Mouse (Mus musculus): ENCODE data around the gene Gstm2.
"Not testable (repeated sequence)": the region's sequence is repeated elsewhere in the genome, so short reads cannot be mapped to it uniquely, and the experiment has no call there.

The Gstm2 gene

DNA sequence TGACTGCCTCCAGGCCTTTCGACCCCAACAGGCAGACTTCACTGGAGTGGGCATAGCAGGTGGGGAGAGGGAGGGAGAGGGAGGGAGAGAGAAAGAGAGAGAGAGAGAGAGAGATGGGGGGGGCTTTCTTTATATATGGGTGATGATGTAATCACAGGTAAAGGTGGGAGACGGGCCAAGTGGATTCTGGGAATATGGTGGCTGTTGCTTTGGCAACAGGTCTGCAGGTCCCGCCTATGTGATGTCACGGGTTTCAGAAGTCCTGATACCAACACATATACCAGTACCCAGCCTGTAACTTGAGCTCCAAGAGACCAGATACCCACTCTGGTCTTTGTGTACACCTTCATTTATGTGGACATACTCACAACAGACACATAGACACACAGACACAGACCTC is 10.3 kb upstream of the Gstm2 start:
- DNase-seq (ENCODE audit: low read depth): no peak

DNA sequence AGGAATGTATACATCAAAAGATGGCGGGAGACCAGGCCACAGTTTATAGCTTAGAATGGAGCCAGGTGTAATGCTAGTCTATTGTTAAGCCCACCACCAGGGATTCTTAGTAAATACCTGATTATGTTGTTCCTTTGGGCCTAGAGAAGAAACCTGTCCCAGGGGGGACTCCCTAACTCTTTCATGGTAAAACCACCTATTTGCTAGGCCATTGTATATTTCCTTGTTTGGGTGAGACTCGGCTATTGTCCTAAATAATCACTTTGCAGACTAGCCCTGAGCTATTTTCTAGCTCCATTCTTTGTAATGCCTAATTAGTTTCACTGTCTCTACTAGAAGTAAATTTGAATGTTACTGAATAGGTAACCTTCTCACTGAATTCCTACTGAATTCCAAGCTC is 9.7 kb upstream of the Gstm2 start:
- DNase-seq (ENCODE audit: low read depth): not testable (repeated sequence)

DNA sequence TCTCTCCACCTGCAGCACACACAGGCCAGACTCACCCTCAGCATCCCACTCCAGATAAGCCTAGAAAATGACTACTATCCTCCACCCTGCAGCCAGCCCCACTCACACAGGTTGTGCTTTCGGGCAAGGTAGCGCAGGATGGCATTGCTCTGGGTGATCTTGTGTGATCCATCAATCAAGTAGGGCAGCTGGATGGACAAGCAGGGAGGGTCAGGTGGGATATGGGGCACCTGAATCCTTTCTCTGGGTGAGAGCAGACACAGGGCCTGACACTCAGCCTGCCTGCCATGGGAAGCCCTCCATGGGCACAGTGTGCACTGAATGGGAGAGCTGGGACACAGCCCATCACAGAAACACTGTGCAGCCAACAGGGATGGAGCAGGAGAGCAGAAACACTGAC is 1.1 kb downstream of the Gstm2 start:
- not testable (repeated sequence) for DNase-seq (ENCODE audit: low read depth)

DNA sequence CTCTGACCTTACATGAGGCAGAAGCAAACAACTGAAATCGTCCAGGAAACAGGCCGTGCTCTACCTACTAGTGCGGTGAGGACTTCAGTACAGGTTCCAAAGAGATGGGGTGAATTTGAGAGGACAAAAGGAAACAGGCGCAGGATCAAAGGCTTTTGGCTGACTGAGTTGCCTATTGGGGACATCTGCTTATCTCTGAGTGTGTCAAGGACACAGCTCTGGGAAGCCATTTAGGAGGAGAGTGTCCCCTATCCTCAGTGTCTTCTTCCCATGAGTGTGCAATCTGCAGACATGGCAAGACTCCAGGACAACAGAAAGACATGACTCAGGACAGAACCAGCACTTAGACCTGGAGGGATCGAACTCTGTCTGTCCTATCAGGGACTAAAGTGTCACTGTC is 1.8 kb downstream of the Gstm2 start:
- DNase-seq (ENCODE audit: low read depth): no peak

DNA sequence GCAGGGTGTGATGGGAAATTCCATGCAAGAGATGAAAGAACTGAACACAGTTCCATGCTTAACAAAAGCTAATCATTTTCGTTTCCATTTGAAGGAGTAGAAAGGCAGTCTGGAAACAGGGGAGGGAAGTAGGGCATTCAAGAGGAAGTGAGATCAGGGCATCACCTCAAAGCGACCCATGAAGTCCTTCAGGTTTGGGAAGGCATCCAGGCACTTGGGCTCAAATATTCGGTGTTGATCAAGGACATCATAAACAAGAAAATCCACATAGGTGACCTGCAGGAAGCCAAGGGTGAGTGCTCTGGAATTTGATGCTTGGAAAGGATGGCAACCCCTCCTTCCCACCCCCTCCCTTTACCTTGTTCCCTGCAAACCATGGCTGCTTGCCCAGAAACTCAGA is 2.5 kb downstream of the Gstm2 start:
- no peak for DNase-seq (ENCODE audit: low read depth)

DNA sequence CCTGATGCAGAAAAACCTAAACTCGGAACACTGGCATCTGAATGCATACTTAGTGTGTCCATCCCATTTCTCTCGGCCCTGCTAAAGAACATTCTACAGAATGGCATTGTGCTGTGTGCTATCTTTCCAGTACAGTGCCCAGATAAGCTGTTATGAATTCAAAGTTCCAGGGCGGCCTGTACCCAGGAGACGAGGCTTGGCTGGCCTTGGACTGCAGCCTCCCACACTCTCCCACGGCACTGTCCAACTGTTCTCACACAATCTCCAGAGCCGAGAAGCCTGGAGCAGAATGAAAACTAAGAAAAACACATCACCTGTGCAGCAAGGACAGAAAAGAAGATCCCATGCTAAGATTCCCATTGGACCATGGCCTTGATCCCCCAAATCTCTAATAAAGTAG is 3.5 kb downstream of the Gstm2 start:
- DNase-seq (ENCODE audit: low read depth): no peak

DNA sequence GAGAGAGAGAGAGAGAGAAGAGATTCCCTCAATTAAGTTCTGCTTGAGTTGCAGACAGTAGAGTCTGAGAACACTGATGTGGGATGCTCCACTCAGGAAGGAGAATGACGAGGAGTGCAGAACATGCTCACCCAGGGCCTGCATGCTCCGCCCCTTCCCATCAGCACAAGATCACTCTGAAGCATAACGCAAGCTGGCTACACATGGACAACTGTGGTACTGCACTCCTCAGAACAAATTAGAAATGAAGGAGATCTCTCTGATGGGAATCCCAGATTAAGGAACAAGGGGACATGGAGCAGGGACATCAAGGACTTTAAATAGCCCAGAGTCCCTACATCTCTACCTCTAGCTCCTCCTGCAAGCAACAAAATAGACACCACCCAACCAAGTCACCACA is 5.0 kb downstream of the Gstm2 start:
- no peak for DNase-seq (ENCODE audit: low read depth)

DNA sequence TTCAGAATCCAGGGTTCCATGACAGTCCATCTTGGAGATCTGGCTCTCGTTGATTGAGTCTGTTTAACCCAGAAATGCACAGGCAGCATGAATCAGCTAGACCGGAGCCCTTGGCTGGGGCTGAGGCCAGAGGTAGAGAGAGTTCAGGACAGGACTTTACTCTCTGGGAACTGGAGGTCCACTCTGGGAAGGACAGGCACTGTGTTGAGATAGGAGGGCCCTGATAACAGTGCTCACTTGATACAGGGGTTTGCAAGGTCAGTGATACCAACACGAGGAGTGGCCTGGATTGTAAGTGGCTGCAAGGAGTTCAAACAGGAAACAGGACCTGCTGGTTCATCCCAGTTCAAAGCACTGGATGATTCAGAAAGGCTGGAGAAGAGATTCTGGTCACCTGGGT is 8.6 kb downstream of the Gstm2 start:
- DNase-seq (ENCODE audit: low read depth): no peak

DNA sequence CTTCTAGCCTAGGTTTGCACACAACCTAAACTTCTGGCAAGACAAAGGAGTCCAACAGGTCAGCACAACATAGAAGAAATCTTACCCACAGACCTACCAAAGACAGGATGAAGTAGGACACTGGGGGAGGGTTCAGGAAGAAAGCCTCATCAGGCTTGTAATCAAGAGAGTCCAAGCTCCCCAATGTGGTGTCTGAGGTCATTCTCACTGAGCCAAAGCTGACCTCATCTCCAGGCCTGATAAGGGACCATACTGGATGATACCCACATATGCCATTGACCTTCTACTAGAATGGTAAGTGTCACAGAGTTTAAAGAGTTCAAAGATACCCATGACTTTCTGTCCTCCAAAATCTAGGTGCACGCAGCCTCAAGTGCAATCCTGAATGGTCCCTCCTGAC is 12.0 kb downstream of the Gstm2 start:
- DNase-seq (ENCODE audit: low read depth): no peak

DNA sequence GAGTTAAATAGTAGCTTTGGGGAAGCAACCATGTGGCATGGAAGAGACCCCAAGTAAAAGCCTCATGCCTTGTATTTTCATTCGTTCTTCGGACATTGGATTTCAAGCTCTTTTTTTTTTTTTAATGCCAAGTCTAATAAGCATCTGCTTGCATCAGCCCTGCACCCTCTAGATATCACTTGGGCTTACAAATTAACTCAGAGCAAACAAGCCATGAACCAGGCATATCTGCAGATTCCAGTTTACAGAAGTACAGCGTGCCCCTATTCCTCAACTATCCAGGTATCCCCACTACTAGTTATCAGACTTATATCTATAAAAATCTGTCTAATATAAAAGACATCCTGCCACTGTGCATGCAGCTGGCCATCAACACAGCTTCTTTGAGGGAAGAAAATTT is 14.2 kb downstream of the Gstm2 start:
- no peak for DNase-seq (ENCODE audit: low read depth)

DNA sequence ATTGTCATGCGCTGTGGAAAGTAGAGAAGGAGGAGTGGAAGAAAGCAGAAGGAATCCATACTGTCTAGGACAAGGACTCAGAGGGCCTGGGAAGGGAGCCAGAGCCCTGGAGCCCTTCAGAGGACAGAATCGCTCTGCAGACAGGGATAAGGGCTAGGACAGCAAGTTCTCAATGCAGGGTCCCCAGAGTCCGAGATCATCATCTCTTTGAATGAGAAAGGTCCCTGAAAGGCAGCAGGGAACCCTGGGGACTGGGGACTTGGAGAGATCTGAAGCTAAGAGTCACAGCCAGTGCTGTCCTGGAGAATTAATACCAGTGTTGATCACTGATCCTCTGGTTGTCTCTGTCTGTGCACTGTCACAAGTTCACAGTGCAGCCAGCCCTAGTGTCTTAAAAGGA is 15.2 kb downstream of the Gstm2 start:
- not testable (repeated sequence) for DNase-seq (ENCODE audit: low read depth)

DNA sequence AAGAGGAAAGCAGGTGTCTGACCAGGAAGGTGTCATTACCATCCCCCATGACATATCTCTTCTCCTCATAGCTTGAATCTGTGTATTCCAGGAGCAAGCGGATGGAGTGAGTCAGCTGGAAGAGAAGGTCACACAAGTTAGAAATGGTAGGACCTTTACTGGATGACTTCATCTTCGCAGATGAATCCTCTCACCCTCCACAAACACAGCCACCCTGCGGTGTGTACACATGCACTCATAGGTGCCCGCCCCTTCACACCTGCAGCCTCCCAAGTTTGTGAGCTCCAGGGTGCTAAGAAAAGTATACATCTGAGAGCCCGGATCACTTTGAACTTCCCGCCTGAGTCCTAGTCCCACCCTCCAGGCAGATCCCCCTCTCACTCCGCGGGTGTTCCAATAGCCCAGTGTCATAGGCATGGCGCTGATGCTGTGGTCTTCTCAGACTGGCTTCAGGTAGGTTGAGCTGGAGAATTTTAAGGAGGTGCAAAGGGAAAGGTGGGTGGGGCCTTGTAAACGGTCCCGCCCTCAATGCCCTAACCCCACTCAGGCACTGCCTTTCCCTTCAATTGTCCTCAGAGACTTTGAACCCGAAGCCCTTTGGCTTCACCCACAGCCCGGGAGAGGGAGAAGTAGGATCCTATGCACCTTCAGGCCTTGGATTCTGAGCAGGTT is 17.4 kb downstream of the Gstm2 start, which contains the start of gene Gstm3:
Gene Gstm3 (minus strand): TSS at position 560 of the 672 bp plus-strand sequence.
- no peak for DNase-seq (ENCODE audit: low read depth)

DNA sequence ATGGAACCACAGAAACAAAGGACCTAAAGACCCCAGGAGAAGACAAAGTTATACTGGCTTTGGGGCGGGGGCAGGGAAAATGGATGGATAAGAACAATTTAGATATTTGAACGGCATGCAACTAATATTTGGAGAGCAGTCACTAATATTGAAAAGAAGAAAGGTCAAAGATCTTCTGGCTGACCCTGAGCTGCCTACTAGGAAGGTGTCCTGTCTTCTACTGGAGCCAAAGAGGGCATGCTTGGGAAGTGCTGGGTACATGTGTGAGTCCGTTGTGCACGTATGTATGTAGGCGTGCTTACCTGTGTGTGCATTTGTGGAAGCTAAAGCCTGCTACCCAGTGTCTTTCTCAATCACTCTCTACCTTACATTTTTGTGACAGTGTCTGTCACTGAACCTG is 19.6 kb downstream of the Gstm2 start:
- no peak for DNase-seq (ENCODE audit: low read depth)

DNA sequence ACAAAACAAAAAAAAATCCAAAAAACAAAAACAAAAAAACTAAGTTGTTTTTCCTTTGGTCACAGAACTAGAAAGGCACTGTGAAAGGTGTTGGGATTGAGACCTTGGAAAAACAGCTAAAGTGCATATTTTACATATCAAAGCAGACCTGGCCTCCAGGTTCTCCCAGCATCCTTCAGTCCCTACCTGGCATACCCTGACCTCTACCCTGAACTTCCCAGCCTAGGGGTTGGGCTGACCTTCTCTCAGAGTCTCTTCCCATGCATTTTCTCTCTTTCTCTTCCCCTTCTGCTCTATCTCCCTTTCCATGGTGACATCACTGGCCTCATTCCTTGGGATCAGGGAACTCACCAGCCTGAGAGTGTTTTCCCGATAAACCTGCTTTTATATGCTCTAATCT is 20.7 kb downstream of the Gstm2 start:
- no peak for DNase-seq (ENCODE audit: low read depth)

DNA sequence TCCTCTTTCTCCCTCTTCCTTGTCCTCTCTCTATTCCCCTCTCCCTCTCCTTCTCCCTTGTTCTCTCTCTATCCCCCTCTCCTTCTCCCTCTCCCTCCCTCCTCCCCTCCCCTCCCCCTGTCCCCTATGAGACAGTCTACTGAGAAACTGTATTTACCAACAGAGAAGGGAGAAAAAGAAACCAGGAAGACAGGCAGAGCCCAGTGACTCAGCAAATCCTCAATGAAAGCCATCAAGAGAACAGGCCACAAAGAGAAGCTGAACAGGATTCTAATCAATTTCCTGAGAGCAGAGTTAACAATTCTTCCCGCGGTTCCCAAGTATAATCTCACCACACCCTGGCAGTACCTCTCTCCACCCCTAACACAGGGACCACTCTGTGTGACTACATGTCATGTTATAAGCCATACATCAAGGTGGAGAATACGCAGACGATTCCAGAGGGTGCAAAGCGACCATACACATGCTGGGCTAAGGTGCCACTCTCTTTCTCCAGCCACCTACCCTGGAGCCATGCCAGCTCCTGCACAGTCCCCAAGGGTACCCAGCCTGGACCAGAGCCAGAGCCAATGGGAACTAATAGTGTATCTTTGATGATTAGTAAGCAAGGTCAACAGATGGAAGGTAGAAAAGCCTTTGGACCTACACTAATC is 21.5 kb downstream of the Gstm2 start:
- DNase-seq (ENCODE audit: low read depth): peak; percentile 17

DNA sequence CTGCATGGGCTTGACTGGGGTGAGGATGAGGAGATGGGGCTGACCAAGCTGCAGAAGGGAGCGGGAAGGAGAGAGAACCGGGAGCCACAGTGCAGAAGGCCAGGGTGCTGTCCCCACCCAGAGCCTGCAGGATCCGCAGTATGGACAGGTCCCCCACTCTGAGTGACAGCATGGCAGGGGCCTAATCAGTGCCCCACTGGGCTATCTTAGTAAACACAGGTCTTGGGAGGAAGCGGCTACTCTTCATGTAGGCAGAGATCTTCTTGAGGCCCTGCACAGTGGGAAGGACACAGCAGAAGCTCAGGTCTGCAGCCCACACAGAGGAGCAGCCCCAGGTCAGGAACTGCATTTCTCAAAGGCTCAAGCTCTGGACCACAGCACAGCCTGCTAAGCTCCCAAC is 22.2 kb downstream of the Gstm2 start:
- no peak for DNase-seq (ENCODE audit: low read depth)

DNA sequence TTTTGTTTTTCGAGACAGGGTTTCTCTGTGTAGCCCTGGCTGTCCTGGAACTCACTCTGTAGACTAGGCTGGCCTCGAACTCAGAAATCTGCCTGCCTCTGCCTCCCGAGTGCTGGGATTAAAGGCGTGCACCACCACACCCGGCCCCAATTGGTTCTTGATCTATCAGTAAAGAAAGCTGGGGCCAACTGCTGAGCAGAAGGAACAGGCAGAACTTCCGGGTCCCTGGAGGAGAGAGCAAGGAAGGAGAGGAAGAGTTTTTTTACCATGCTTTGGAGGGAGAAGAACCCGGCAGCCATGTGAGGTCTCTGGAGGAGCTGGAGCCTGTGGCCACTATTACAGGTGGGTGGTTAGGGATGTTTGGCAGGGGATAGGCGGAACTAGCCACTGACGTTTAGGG is 31.0 kb downstream of the Gstm2 start:
- DNase-seq (ENCODE audit: low read depth): not testable (repeated sequence)

DNA sequence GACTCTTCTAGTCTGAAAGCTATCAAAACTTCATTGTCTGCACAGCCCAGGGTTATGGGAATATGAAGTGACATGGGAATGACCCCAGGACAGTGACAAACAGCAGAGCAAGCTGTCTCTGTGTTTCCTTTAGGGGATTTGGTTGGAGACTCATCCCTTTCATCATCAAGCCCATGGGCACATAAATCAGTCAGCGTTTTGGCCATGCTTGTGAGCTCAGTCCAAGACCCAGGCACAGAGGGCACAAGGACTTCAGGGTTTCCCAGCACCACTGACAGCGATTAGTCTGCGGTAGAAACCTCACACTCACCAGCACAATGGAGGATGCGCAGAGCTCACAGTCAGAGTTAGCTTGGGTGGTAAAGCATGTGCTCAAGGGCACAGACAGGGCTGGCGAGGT is 32.3 kb downstream of the Gstm2 start:
- no peak for DNase-seq (ENCODE audit: low read depth)

DNA sequence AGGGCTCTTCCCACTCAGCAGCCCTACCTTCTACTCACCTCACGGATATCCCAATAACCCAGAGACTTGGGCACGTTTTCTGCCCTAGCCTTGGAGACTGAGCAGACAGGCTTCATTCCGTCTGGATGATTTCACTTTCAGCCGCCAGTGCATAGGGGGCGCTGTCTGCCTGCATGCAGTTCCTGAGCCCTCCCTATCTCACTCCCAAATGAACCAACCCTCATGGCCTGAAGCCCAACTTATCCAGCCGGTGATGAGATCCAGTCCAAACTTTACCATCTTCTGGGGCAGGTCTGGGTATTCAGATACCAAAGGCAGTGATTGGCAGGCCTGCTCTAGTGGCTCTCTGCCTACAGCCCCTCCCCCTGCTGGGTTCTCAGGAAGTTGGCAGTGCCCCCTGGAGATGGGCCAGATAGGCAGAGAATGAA is 32.9 kb downstream of the Gstm2 start:
- DNase-seq (ENCODE audit: low read depth): peak; percentile 25

DNA sequence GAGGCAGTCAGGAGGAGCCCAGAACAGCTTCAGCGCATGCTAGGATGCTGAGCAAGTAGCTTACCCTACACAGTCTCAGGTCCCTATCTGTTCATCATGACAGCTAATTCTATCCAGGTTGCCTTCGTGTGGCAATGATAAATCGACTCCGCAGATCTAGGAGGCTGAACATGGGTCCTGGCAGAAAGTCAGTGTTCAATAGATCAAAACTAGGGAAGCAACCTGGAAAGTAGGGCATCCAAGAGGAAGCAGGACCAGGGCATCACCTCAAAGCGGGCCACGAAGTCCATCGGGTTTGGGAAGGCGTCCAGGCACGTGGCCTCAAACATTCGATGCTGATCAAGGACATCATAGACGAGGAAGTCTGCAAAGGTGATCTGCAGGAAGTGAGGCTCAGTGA is 35.7 kb downstream of the Gstm2 start:
- DNase-seq (ENCODE audit: low read depth): no peak

DNA sequence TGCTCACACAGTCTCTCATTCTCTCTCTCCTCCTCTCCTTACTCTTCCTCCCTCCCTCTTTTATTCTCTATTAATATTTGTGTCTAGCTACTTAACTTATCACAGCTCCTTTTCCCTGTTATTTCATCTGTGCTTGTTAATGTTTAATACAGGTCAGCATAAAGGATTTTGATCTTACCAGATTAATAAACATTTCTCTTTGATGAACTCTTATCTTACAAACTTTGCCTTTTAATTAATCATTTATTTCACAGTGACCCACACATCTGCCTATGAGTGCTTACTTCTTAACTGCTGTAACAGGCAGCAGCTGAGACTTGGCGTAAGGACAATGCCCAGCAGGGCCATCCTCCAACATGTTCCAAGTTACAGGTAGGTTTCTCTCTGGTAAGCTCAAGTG is 36.8 kb downstream of the Gstm2 start:
- DNase-seq (ENCODE audit: low read depth): not testable (repeated sequence)

DNA sequence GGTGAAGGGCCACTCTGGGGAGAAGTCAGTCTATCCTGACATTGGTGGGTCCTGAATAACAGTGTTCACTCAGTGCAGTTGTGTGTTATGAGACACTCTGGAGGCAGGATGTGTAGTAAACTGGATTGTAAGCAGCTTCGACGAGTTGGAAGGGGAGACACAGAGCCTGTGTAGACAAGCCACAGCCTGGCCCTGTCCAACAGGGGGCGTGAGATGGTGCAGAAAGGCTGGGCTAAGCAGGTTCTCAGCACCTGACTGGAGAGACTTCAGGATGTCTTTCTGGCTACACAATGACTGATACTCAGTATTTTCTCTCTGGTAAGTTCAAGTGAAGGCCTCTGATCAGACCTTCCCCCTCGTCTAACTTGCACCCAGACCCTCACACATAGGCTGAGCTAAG is 40.5 kb downstream of the Gstm2 start:
- DNase-seq (ENCODE audit: low read depth): no peak

DNA sequence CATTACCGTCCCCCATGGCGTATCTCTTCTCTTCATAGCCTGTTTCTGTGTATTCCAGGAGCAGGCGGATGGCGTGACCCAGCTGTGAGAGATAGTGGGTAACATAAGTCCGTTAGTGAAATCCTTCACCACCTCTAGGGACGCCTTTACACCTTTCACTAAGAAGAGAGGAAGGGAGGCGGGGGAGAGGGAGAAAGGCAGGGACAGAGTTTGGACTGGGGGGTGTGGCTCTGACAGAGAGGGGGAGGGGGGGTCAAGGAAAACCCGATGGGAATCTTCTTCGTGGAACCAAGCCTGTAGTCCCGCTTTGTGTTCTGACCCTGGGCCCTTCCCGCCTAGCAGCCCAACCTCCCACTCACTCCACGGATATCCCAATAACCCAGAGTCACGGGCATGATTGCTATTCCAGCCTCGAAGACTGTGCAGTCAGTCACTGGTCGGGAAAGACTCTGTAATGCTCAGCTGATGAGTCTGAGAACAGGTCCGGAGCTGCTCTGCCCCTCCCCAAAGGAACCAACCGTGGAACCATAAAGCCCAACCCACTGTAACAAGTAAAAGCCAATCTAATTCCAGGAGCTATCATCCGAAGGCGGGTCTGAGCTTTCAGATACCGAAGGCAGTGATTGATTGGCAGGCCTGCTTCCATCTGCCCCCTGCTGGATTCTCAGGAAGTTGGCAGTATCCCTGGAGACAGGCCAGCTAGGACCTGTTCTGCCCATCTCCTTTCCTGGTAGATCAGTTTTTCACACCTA is 42.8 kb downstream of the Gstm2 start, which contains the start of gene Gstm6:
Gene Gstm6 (minus strand): TSS at position 511 of the 752 bp plus-strand sequence.
- DNase-seq (ENCODE audit: low read depth): no peak
